ENCODE assay signal across 14 mouse cellular contexts in genomic region chr8:45917040-45917679, GRCm38 (mm10). TPM values are rescaled to one million over a fixed set of nuclear protein-coding genes. Genes with fewer than 3 reads are reported as not detected.
DNase-seq lines count a peak whose midpoint lies in the region; ATAC-seq and TF ChIP-seq lines count a peak whose summit lies in the region.
"Had no signal": no experiment of that assay in that cellular context is flagged by ENCODE, and none has a peak within 500 bp of the region (broad histone marks: within the 10 kb centered on the region; RNA-seq: fewer than 3 reads in every experiment).

No protein-coding gene starts in this region.

- peak overlapping the region; percentile 49; the same call in 1 of the 2 replicates for H3K27ac ChIP-seq in kidney, embryonic 16.5 days (ENCODE audit: low read length)
- H3K27ac ChIP-seq in embryonic facial prominence, embryonic 12.5 days: 0 out of 2 replicates have a peak overlapping the region, but pooled peaks have one; percentile 17
- H3K27ac ChIP-seq in heart, embryonic 13.5 days (replicated peaks): peak overlapping the region; percentile 67
- H3K27ac ChIP-seq in lung, postnatal 0 days (ENCODE audit: low read length): 0 out of 2 replicates have a peak overlapping the region, but pooled peaks have one; percentile 14
- no peak overlapping the region for H3K27ac ChIP-seq in midbrain, embryonic 11.5 days (ENCODE audit: low read depth, low read length)
- H3K27ac ChIP-seq: hindbrain, embryonic 14.5 days; neural tube, embryonic 12.5 days had no signal

- no peak for TF ChIP-seq EP300 in lung, postnatal 0 days (IDR thresholded peaks at IDR 0.05)

- 0 out of 2 replicates have a peak, but pooled peaks cover 3% of the 10 kb centered on the region for H3K4me1 ChIP-seq in kidney, embryonic 16.5 days (ENCODE audit: insufficient read depth, low read length)
- 0 out of 2 replicates have a peak, but pooled peaks cover 6% of the 10 kb centered on the region for H3K4me1 ChIP-seq in embryonic facial prominence, embryonic 12.5 days
- no peaks in the 10 kb centered on the region; the same call in 1 of the 2 replicates for H3K4me1 ChIP-seq in heart, embryonic 13.5 days
- H3K4me1 ChIP-seq in lung, postnatal 0 days (ENCODE audit: insufficient read depth, low read depth, low read length): peaks cover 4% of the 10 kb centered on the region; the same call in 1 of the 2 replicates
- no peaks in the 10 kb centered on the region for H3K4me1 ChIP-seq in midbrain, embryonic 11.5 days (ENCODE audit: control insufficient read depth, insufficient read depth, low read length)
- H3K4me1 ChIP-seq: neural tube, embryonic 12.5 days had no signal

- peak overlapping the region; percentile 27 for H3K4me3 ChIP-seq in kidney, embryonic 16.5 days (ENCODE audit: low read length)
- H3K4me3 ChIP-seq in embryonic facial prominence, embryonic 12.5 days: no peak overlapping the region
- no peak overlapping the region; the same call in 1 of the 2 replicates for H3K4me3 ChIP-seq in heart, embryonic 13.5 days
- H3K4me3 ChIP-seq in lung, postnatal 0 days (ENCODE audit: low read depth, low read length): peak overlapping the region; percentile 10; the same call in 1 of the 2 replicates
- no peak overlapping the region for H3K4me3 ChIP-seq in midbrain, embryonic 11.5 days (ENCODE audit: low read depth, low read length)
- H3K4me3 ChIP-seq: neural tube, embryonic 12.5 days had no signal

- no peak overlapping the region for H3K9ac ChIP-seq in kidney, embryonic 16.5 days (replicated peaks; ENCODE audit: low read length)
- no peak overlapping the region for H3K9ac ChIP-seq in embryonic facial prominence, embryonic 12.5 days
- H3K9ac ChIP-seq in heart, embryonic 13.5 days: no peak overlapping the region
- H3K9ac ChIP-seq in lung, postnatal 0 days (replicated peaks; ENCODE audit: low read depth): no peak overlapping the region
- no peak overlapping the region for H3K9ac ChIP-seq in midbrain, embryonic 11.5 days (ENCODE audit: low read length)
- H3K9ac ChIP-seq: hindbrain, embryonic 14.5 days; liver, postnatal 0 days; neural tube, embryonic 12.5 days had no signal

- no peaks in the 10 kb centered on the region for H3K9me3 ChIP-seq in kidney, embryonic 16.5 days (ENCODE audit: low read length)
- no peaks in the 10 kb centered on the region for H3K9me3 ChIP-seq in embryonic facial prominence, embryonic 12.5 days
- H3K9me3 ChIP-seq in heart, embryonic 13.5 days: peaks cover 1% of the 10 kb centered on the region; the same call in 1 of the 2 replicates
- no peaks in the 10 kb centered on the region for H3K9me3 ChIP-seq in lung, postnatal 0 days (ENCODE audit: low read length)
- H3K9me3 ChIP-seq in midbrain, embryonic 11.5 days (ENCODE audit: control insufficient read depth, low read length): no peaks in the 10 kb centered on the region
- H3K9me3 ChIP-seq: neural tube, embryonic 12.5 days had no signal

- DNase-seq in kidney, adult 18-20 months: no peak
- peak; percentile 37 for DNase-seq in lung, postnatal 0 days (ENCODE audit: low spot score)
- DNase-seq in ovary, postnatal 36 days (ENCODE audit: low spot score): no peak
- DNase-seq in retina, postnatal 1 day: no peak
- no peak for DNase-seq in midbrain, embryonic 11.5 days (ENCODE audit: low spot score, missing footprints)
- DNase-seq: layer of hippocampus, postnatal 36 days; liver, postnatal 0 days; spleen, adult 18-20 months had no signal

- H3K27me3 ChIP-seq in kidney, embryonic 16.5 days (ENCODE audit: insufficient read depth, low read length): no peaks in the 10 kb centered on the region
- H3K27me3 ChIP-seq in embryonic facial prominence, embryonic 12.5 days: no peaks in the 10 kb centered on the region
- H3K27me3 ChIP-seq in heart, embryonic 13.5 days (replicated peaks): no peaks in the 10 kb centered on the region
- H3K27me3 ChIP-seq in lung, postnatal 0 days (replicated peaks; ENCODE audit: insufficient read depth, low read length): no peaks in the 10 kb centered on the region; the same call in 1 of the 2 replicates
- H3K27me3 ChIP-seq in midbrain, embryonic 11.5 days (ENCODE audit: control insufficient read depth, insufficient read depth, low read length): no peaks in the 10 kb centered on the region
- H3K27me3 ChIP-seq: neural tube, embryonic 12.5 days had no signal

- 39% methylated on average over 20 of the region's 20 CpGs for WGBS in kidney, embryonic 16.5 days
- WGBS in embryonic facial prominence, embryonic 12.5 days: 42% methylated on average over 20 of the region's 20 CpGs
- 66% methylated on average over 20 of the region's 20 CpGs for WGBS in heart, embryonic 13.5 days
- 61% methylated on average over 20 of the region's 20 CpGs for WGBS in lung, postnatal 0 days
- 82% methylated on average over 20 of the region's 20 CpGs for WGBS in midbrain, embryonic 11.5 days

- no peaks in the 10 kb centered on the region for H3K36me3 ChIP-seq in kidney, embryonic 16.5 days (ENCODE audit: insufficient read depth, low read length)
- no peaks in the 10 kb centered on the region for H3K36me3 ChIP-seq in embryonic facial prominence, embryonic 12.5 days
- H3K36me3 ChIP-seq in heart, embryonic 13.5 days: peaks cover 75% of the 10 kb centered on the region
- H3K36me3 ChIP-seq in lung, postnatal 0 days (ENCODE audit: insufficient read depth, low read length): no peaks in the 10 kb centered on the region
- no peaks in the 10 kb centered on the region for H3K36me3 ChIP-seq in midbrain, embryonic 11.5 days (ENCODE audit: control insufficient read depth, insufficient read depth, low read length)
- H3K36me3 ChIP-seq: neural tube, embryonic 12.5 days had no signal

- ATAC-seq in kidney, embryonic 16.5 days (ENCODE audit: low FRiP score, low TSS enrichment): peak; percentile 56; the same call in 1 of the 2 replicates
- no peak for ATAC-seq in embryonic facial prominence, embryonic 12.5 days (ENCODE audit: insufficient number of reproducible peaks, insufficient read depth, low FRiP score, low TSS enrichment)
- no peak for ATAC-seq in heart, embryonic 13.5 days (ENCODE audit: extremely low read depth, insufficient number of reproducible peaks, low FRiP score, low TSS enrichment)
- peak; percentile 49 for ATAC-seq in lung, postnatal 0 days
- no peak for ATAC-seq in midbrain, embryonic 11.5 days (ENCODE audit: low FRiP score)
- ATAC-seq: forebrain, embryonic 14.5 days; liver, postnatal 0 days had no signal

- H3K4me2 ChIP-seq in kidney, embryonic 16.5 days (replicated peaks; ENCODE audit: low read depth, low read length): peak overlapping the region; percentile 37
- no peak overlapping the region for H3K4me2 ChIP-seq in embryonic facial prominence, embryonic 12.5 days (replicated peaks)
- peak overlapping the region; percentile 18 for H3K4me2 ChIP-seq in heart, embryonic 13.5 days
- H3K4me2 ChIP-seq in lung, postnatal 0 days (replicated peaks; ENCODE audit: low read depth, low read length): peak overlapping the region; percentile 32
- no peak overlapping the region for H3K4me2 ChIP-seq in midbrain, embryonic 11.5 days
- H3K4me2 ChIP-seq: hindbrain, embryonic 14.5 days; neural tube, embryonic 12.5 days had no signal

- TF ChIP-seq CTCF in lung, postnatal 0 days (IDR thresholded peaks at IDR 0.05): no peak

RNA-seq across cellular contexts. Expression of gene Ccdc110, which starts 17.3 kb away (rescaled TPM):
- not detected in 2 replicates for polyA plus RNA-seq in kidney, embryonic 16.5 days (2015; fragmentation: Nextera tagmentation; extraction: Ambion mirVana)
- polyA plus RNA-seq in embryonic facial prominence, embryonic 12.5 days (2016; fragmentation: Nextera tagmentation; extraction: Ambion mirVana): 0.14 and 0.19 TPM in 2 replicates
- not detected in 2 replicates for polyA plus RNA-seq in heart, embryonic 13.5 days (2015; fragmentation: Nextera tagmentation; extraction: Ambion mirVana)
- polyA plus RNA-seq in lung, postnatal 0 days (2015; fragmentation: Nextera tagmentation; extraction: Ambion mirVana): not detected in 2 replicates
- polyA plus RNA-seq in midbrain, embryonic 11.5 days (2014; fragmentation: Nextera tagmentation; extraction: Ambion mirVana): 0.19 TPM in 1 of 2 replicates, not detected in the other
- polyA plus RNA-seq: hindbrain, embryonic 14.5 days; liver, postnatal 0 days had no signal

RNA-seq across cellular contexts. Expression of gene Pdlim3, which starts 31.9 kb away (rescaled TPM):
- 15.1 and 31.1 TPM in 2 replicates for polyA plus RNA-seq in kidney, embryonic 16.5 days (2015; fragmentation: Nextera tagmentation; extraction: Ambion mirVana)
- polyA plus RNA-seq in embryonic facial prominence, embryonic 12.5 days (2016; fragmentation: Nextera tagmentation; extraction: Ambion mirVana): 18.0 and 21.6 TPM in 2 replicates
- polyA plus RNA-seq in heart, embryonic 13.5 days (2015; fragmentation: Nextera tagmentation; extraction: Ambion mirVana): 190 and 227 TPM in 2 replicates
- 54.7 and 59.2 TPM in 2 replicates for polyA plus RNA-seq in lung, postnatal 0 days (2015; fragmentation: Nextera tagmentation; extraction: Ambion mirVana)
- polyA plus RNA-seq in midbrain, embryonic 11.5 days (2014; fragmentation: Nextera tagmentation; extraction: Ambion mirVana): 34.4 and 42.2 TPM in 2 replicates

RNA-seq across cellular contexts. Expression of gene 1700029J07Rik, which starts 57.9 kb away (rescaled TPM):
- polyA plus RNA-seq in kidney, embryonic 16.5 days (2015; fragmentation: Nextera tagmentation; extraction: Ambion mirVana): 6.0 and 6.5 TPM in 2 replicates
- polyA plus RNA-seq in embryonic facial prominence, embryonic 12.5 days (2016; fragmentation: Nextera tagmentation; extraction: Ambion mirVana): 4.5 and 5.4 TPM in 2 replicates
- 2.0 and 2.2 TPM in 2 replicates for polyA plus RNA-seq in heart, embryonic 13.5 days (2015; fragmentation: Nextera tagmentation; extraction: Ambion mirVana)
- 5.0 and 7.5 TPM in 2 replicates for polyA plus RNA-seq in lung, postnatal 0 days (2015; fragmentation: Nextera tagmentation; extraction: Ambion mirVana)
- 2.8 and 3.4 TPM in 2 replicates for polyA plus RNA-seq in midbrain, embryonic 11.5 days (2014; fragmentation: Nextera tagmentation; extraction: Ambion mirVana)

RNA-seq across cellular contexts. Expression of gene Ufsp2, which starts 58.2 kb away (rescaled TPM):
- polyA plus RNA-seq in kidney, embryonic 16.5 days (2015; fragmentation: Nextera tagmentation; extraction: Ambion mirVana): 72.9 and 84.2 TPM in 2 replicates
- 75.2 and 76.5 TPM in 2 replicates for polyA plus RNA-seq in embryonic facial prominence, embryonic 12.5 days (2016; fragmentation: Nextera tagmentation; extraction: Ambion mirVana)
- 57.7 and 60.4 TPM in 2 replicates for polyA plus RNA-seq in heart, embryonic 13.5 days (2015; fragmentation: Nextera tagmentation; extraction: Ambion mirVana)
- 64.9 and 69.3 TPM in 2 replicates for polyA plus RNA-seq in lung, postnatal 0 days (2015; fragmentation: Nextera tagmentation; extraction: Ambion mirVana)
- 52.6 and 55.0 TPM in 2 replicates for polyA plus RNA-seq in midbrain, embryonic 11.5 days (2014; fragmentation: Nextera tagmentation; extraction: Ambion mirVana)

Comparison
In these comparisons a context has a peak if more than half of its experiments do, and no peak if none do; other contexts are left out.
1. ATAC-seq: peak in kidney, embryonic 16.5 days (single experiment) and lung, postnatal 0 days (single experiment); none in embryonic facial prominence, embryonic 12.5 days (single experiment), heart, embryonic 13.5 days (single experiment) and midbrain, embryonic 11.5 days (single experiment).
2. H3K4me2 ChIP-seq: peak in kidney, embryonic 16.5 days (single experiment), heart, embryonic 13.5 days (single experiment) and lung, postnatal 0 days (single experiment); none in embryonic facial prominence, embryonic 12.5 days (single experiment) and midbrain, embryonic 11.5 days (single experiment).
3. H3K4me3 ChIP-seq: peak in kidney, embryonic 16.5 days (single experiment) and lung, postnatal 0 days (single experiment); none in embryonic facial prominence, embryonic 12.5 days (single experiment), heart, embryonic 13.5 days (single experiment) and midbrain, embryonic 11.5 days (single experiment).